Mouse (Mus musculus) MEL (cell line): ENCODE results near the gene Secisbp2. TPM values are rescaled to one million over a fixed set of nuclear protein-coding genes. Genes with fewer than 3 reads are reported as not detected.

Experiments used
- DNase-seq: peaks from one replicate; pipeline ENCODE4 v3.0.0; 2011; ENCODE audit warnings: low read depth, low spot score
- H3K27ac ChIP-seq: 2 replicates; pipeline ENCODE4 v1.5.1; 2012; ENCODE audit warnings: low read depth, mild to moderate bottlenecking, control low read depth, low read length, moderate library complexity; ENCODE audit not compliant: control insufficient read depth
- H3K27me3 ChIP-seq, 2 experiments: fragments of 150-350 bp in 1 of 2; sonication (generic) in 1 of 2; 2 replicates each; pipeline ENCODE4 v1.6.1; 2012; ENCODE audit warnings: low read length in 2 of 2, mild to moderate bottlenecking in 2 of 2, improper control_type of control experiment in 1 of 2, moderate library complexity in 1 of 2; ENCODE audit not compliant: insufficient read depth in 2 of 2, control insufficient read depth in 1 of 2
- H3K36me3 ChIP-seq, 2 experiments: 2 replicates each; pipeline ENCODE4 v1.6.1; 2012 to 2014; ENCODE audit warnings: low read length in 2 of 2, improper control_type of control experiment in 1 of 2, inconsistent platforms in 1 of 2, mild to moderate bottlenecking in 1 of 2; ENCODE audit not compliant: insufficient read depth in 2 of 2, control insufficient read depth in 1 of 2
- H3K4me1 ChIP-seq, 2 experiments: fragments of 150-350 bp in 1 of 2; sonication (generic) in 1 of 2; 2 replicates each; pipeline ENCODE4 v1.6.1; 2012; ENCODE audit warnings: low read length in 2 of 2, improper control_type of control experiment in 1 of 2, mild to moderate bottlenecking in 1 of 2; ENCODE audit not compliant: insufficient read depth in 2 of 2, control insufficient read depth in 1 of 2
- H3K4me3 ChIP-seq, 2 experiments: fragments of 150-350 bp in 1 of 2; sonication (generic) in 1 of 2; 2 replicates each; pipeline ENCODE4 v1.5.1; 2012; ENCODE audit warnings: low read depth in 2 of 2, low read length in 2 of 2, mild to moderate bottlenecking in 2 of 2, moderate library complexity in 2 of 2, control low read depth in 1 of 2, improper control_type of control experiment in 1 of 2; ENCODE audit not compliant: control insufficient read depth in 1 of 2, insufficient read depth in 1 of 2
- H3K79me2 ChIP-seq: 2 replicates; pipeline ENCODE4 v1.6.1; 2012; ENCODE audit warnings: mild to moderate bottlenecking, low read length, moderate library complexity; ENCODE audit not compliant: control insufficient read depth, poor library complexity, insufficient read depth
- H3K9ac ChIP-seq: 2 replicates; pipeline ENCODE4 v1.6.1; 2012; ENCODE audit warnings: low read depth, mild to moderate bottlenecking, control low read depth, low read length, moderate library complexity; ENCODE audit not compliant: control insufficient read depth, poor library complexity, severe bottlenecking
- H3K9me3 ChIP-seq: fragments of 150-350 bp; sonication (generic); replicated peaks from 2 replicates; pipeline ENCODE4 v1.6.1; 2012; ENCODE audit warnings: mild to moderate bottlenecking, low read length, improper control_type of control experiment, moderate library complexity; ENCODE audit not compliant: insufficient read depth
- BHLHE40 ChIP-seq: IDR thresholded peaks from 2 replicates; pipeline ENCODE4 v1.6.1; 2012; ENCODE audit warnings: low read depth, mild to moderate bottlenecking, inconsistent platforms, low read length, improper control_type of control experiment, borderline replicate concordance
- E2F4 ChIP-seq: IDR thresholded peaks from 2 replicates; pipeline ENCODE4 v1.6.1; 2011; ENCODE audit warnings: low read depth, low read length, improper control_type of control experiment, borderline replicate concordance
- ELF1 ChIP-seq: IDR thresholded peaks from 2 replicates; pipeline ENCODE4 v1.6.1; 2014; ENCODE audit warnings: low read depth, mild to moderate bottlenecking, inconsistent platforms, low read length, improper control_type of control experiment, moderate library complexity
- EP300 ChIP-seq, 2 experiments: IDR thresholded peaks; 2 replicates each; pipeline ENCODE4 v1.6.1; 2011; ENCODE audit warnings: improper control_type of control experiment in 2 of 2, low read length in 2 of 2, low read depth in 1 of 2, mild to moderate bottlenecking in 1 of 2
- GABPA ChIP-seq: IDR thresholded peaks from 2 replicates; pipeline ENCODE4 v1.6.1; 2012; ENCODE audit warnings: low read depth, mild to moderate bottlenecking, inconsistent platforms, low read length, improper control_type of control experiment, moderate library complexity
- HCFC1 ChIP-seq: IDR thresholded peaks from 2 replicates; pipeline ENCODE4 v1.6.1; 2012; ENCODE audit warnings: low read depth, mild to moderate bottlenecking, inconsistent platforms, low read length, improper control_type of control experiment, moderate library complexity
- MAFK ChIP-seq: IDR thresholded peaks from 2 replicates; pipeline ENCODE4 v1.6.1; 2011; ENCODE audit warnings: low read depth, mild to moderate bottlenecking, low read length, improper control_type of control experiment, borderline replicate concordance
- MAX ChIP-seq: IDR thresholded peaks from 2 replicates; pipeline ENCODE4 v1.6.1; 2011; ENCODE audit warnings: low read length, improper control_type of control experiment
- MAZ ChIP-seq: IDR thresholded peaks from 2 replicates; pipeline ENCODE4 v1.6.1; 2012; ENCODE audit warnings: low read depth, mild to moderate bottlenecking, inconsistent platforms, low read length, improper control_type of control experiment
- MEF2A ChIP-seq: IDR thresholded peaks from 2 replicates; pipeline ENCODE4 v1.6.1; 2014; ENCODE audit warnings: low read depth, mild to moderate bottlenecking, inconsistent platforms, low read length, improper control_type of control experiment; ENCODE audit not compliant: poor library complexity, insufficient replicate concordance, severe bottlenecking; ENCODE audit errors: extremely low read depth
- MXI1 ChIP-seq: IDR thresholded peaks from 2 replicates; pipeline ENCODE4 v1.6.1; 2011; ENCODE audit warnings: mild to moderate bottlenecking, low read depth, low read length, improper control_type of control experiment
- POLR2A ChIP-seq, 2 experiments: IDR thresholded peaks; 2 replicates each; pipeline ENCODE4 v1.6.1; 2011 to 2012; ENCODE audit warnings: low read length in 2 of 2, mild to moderate bottlenecking in 2 of 2, control low read depth in 1 of 2, improper control_type of control experiment in 1 of 2, low read depth in 1 of 2, moderate library complexity in 1 of 2; ENCODE audit not compliant: control insufficient read depth in 1 of 2, insufficient read depth in 1 of 2, poor library complexity in 1 of 2
- POLR2AphosphoS2 ChIP-seq: IDR thresholded peaks from 2 replicates; pipeline ENCODE4 v1.6.1; 2011; ENCODE audit warnings: low read length, improper control_type of control experiment
- SIN3A ChIP-seq: IDR thresholded peaks from 2 replicates; pipeline ENCODE4 v1.6.1; 2012; ENCODE audit warnings: low read length, improper control_type of control experiment, inconsistent platforms
- TAL1 ChIP-seq: IDR thresholded peaks from 2 replicates; pipeline ENCODE4 v1.6.1; 2012; ENCODE audit warnings: mild to moderate bottlenecking, inconsistent platforms, low read length, moderate library complexity, mixed read lengths
- TBP ChIP-seq: IDR thresholded peaks from 2 replicates; pipeline ENCODE4 v1.8.0; 2011; ENCODE audit warnings: low read depth, low read length, improper control_type of control experiment
- USF2 ChIP-seq, 2 experiments: IDR thresholded peaks; 2 replicates each; pipeline ENCODE4 v1.6.1; 2011 to 2012; ENCODE audit warnings: improper control_type of control experiment in 2 of 2, low read length in 2 of 2, borderline replicate concordance in 1 of 2, inconsistent platforms in 1 of 2, low read depth in 1 of 2, mild to moderate bottlenecking in 1 of 2; ENCODE audit not compliant: insufficient read depth in 1 of 2
- ZC3H11A ChIP-seq: IDR thresholded peaks from 2 replicates; pipeline ENCODE4 v1.6.1; 2012; ENCODE audit warnings: low read depth, mild to moderate bottlenecking, inconsistent platforms, low read length, improper control_type of control experiment
- ZKSCAN1 ChIP-seq: IDR thresholded peaks from 2 replicates; pipeline ENCODE4 v1.6.1; 2012; ENCODE audit warnings: low read depth, mild to moderate bottlenecking, inconsistent platforms, low read length, improper control_type of control experiment, moderate library complexity
- ZMIZ1 ChIP-seq: IDR thresholded peaks from 2 replicates; pipeline ENCODE4 v1.6.1; 2012; ENCODE audit warnings: low read depth, mild to moderate bottlenecking, inconsistent platforms, low read length, improper control_type of control experiment, moderate library complexity
- ZNF384 ChIP-seq: IDR thresholded peaks from 2 replicates; pipeline ENCODE4 v1.6.1; 2012; ENCODE audit warnings: low read depth, mild to moderate bottlenecking, inconsistent platforms, low read length, improper control_type of control experiment
- polyA plus RNA-seq, 2 experiments: library from polyadenylated mRNA; stranded (reverse) in 1 of 2; unstranded in 1 of 2; fragments of >175 nt in 1 of 2; fragments of >200 nt in 1 of 2; gene quantifications; 2 replicates each; pipeline versions ENCODE4 v1.2.1 to v1.2.4; 2012; ENCODE audit warnings: low replicate concordance in 2 of 2, low read depth in 1 of 2; ENCODE audit not compliant: insufficient read length in 2 of 2, insufficient read depth in 1 of 2, missing spikeins in 1 of 2
- total RNA-seq: library from RNA; depleted of rRNA; stranded (reverse); fragments of 300-350 nt; gene quantifications from 2 replicates; pipeline ENCODE4 v1.2.3, GENCODE M21; 2012; rRNA removed

Gene Secisbp2
- total and polyA plus RNA-seq, 3 experiments: 26.0 to 76.4 (median 28.5) TPM

- no peak overlapping the region for H3K9ac ChIP-seq
- TF ChIP-seq ZMIZ1: no peak
- TF ChIP-seq USF2 (IDR thresholded peaks at IDR 0.05; ENCODE audit: borderline replicate concordance in 1 of 2, insufficient read depth in 1 of 2, low read depth in 1 of 2, low read length in 2 of 2): no peak
- no peak for TF ChIP-seq ZKSCAN1
- no peak for TF ChIP-seq GABPA
- TF ChIP-seq ELF1: no peak
- TF ChIP-seq E2F4: no peak
- TF ChIP-seq POLR2A (IDR thresholded peaks at IDR 0.05; ENCODE audit: control insufficient read depth in 1 of 2, insufficient read depth in 1 of 2, low read depth in 1 of 2, low read length in 2 of 2, poor library complexity in 1 of 2): no peak
- TF ChIP-seq MAFK: no peak
- no peak for TF ChIP-seq MEF2A
- TF ChIP-seq HCFC1: no peak
- no peak for TF ChIP-seq MAZ
- no peak for TF ChIP-seq TAL1
- TF ChIP-seq MXI1: no peak
- no peak for TF ChIP-seq EP300 (IDR thresholded peaks at IDR 0.05; ENCODE audit: low read depth in 1 of 2, low read length in 2 of 2)
- no peak for TF ChIP-seq MAX
- TF ChIP-seq ZC3H11A: no peak
- H3K4me1 ChIP-seq: peaks cover 12 to 38% of the 10 kb centered on the region in 2 experiments
- H3K9me3 ChIP-seq: no peaks in the 10 kb centered on the region
- no peak for DNase-seq
- peaks cover 8% of the 10 kb centered on the region for H3K79me2 ChIP-seq
- H3K27ac ChIP-seq: no peak overlapping the region
- H3K27me3 ChIP-seq: no peaks in the 10 kb centered on the region
- peaks cover 0 to 29% of the 10 kb centered on the region in 2 experiments; a peak in 3 of 4 replicates for H3K36me3 ChIP-seq
- no peak overlapping the region for H3K4me3 ChIP-seq
Measured at GRCm38 (mm10) chr13:51731474-51731873, 80.0 kb downstream of the Secisbp2 start.

DNA sequence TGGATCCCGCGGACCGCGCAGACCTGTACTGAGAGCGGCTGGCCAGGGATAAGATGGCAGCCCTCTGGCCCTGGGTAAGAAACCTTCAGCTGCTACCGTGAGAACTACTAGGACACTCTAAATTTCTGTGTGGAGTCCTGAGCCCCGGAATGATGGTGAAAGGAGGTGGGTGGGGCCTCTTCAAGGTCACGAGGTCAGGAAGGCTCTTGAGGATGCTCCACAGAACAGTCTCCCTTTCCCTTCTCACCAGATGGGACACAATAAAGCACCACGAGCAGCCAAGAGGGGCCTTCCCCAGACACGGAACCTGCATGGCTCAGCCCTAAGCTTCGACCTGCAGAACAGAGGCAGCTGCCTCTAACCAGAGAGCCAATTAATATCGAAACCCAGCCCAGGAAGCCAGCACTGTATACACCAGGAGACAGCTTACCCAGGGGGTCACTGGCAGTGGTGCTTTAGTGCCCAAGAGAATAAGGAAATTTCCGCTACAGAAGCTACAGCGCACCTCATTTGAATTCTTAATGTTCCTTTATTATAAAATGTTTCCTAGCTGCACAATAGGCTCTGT is 80.7 kb downstream of the Secisbp2 start:
- Histone ChIP-seq H3K9me3 (no peaks in the 10 kb centered on the region), H3K79me2 (peaks cover 11% of the 10 kb centered on the region), H3K27me3 (no peaks in the 10 kb centered on the region), H3K4me1 (peaks cover 12 to 40% of the 10 kb centered on the region in 2 experiments), H3K9ac (no peak overlapping the region), H3K36me3 (peaks cover 0 to 29% of the 10 kb centered on the region in 2 experiments; a peak in 3 of 4 replicates), H3K4me3 (no peak overlapping the region), H3K27ac (no peak overlapping the region)
- DNase-seq: no peak
- TF ChIP-seq ZNF384 (no peak), SIN3A (no peak), POLR2A (IDR thresholded peaks at IDR 0.05; ENCODE audit: control insufficient read depth in 1 of 2, insufficient read depth in 1 of 2, low read depth in 1 of 2, low read length in 2 of 2, poor library complexity in 1 of 2) (no peak), MAZ (no peak), BHLHE40 (no peak), TBP (no peak), POLR2AphosphoS2 (no peak)

Other genes with a start within 250 kb of the Secisbp2 start
- gene S1pr3, start 243.1 kb upstream of the Secisbp2 start, total RNA-seq: not detected in 2 replicates
- not detected for gene S1pr3, start 243.1 kb upstream of the Secisbp2 start, polyA plus RNA-seq
- gene Shc3, start 82.3 kb upstream of the Secisbp2 start, total RNA-seq: not detected in 2 replicates
- not detected for gene Shc3, start 82.3 kb upstream of the Secisbp2 start, polyA plus RNA-seq
- gene Cks2, start 6.5 kb upstream of the Secisbp2 start, total RNA-seq: 297 and 388 TPM in 2 replicates
- 100 to 1,000 TPM; 243 to 846 TPM for gene Cks2, start 6.5 kb upstream of the Secisbp2 start, polyA plus RNA-seq
- gene Sema4d, start 142.1 kb downstream of the Secisbp2 start, total RNA-seq: 6.9 and 8.2 TPM in 2 replicates
- gene Sema4d, start 142.1 kb downstream of the Secisbp2 start, polyA plus RNA-seq: 10 to 100 TPM in 1 of 2 experiments, not detected in 1; 20.3 TPM
- gene Gadd45g, start 195.0 kb downstream of the Secisbp2 start, total RNA-seq: 7.2 and 9.2 TPM in 2 replicates
- gene Gadd45g, start 195.0 kb downstream of the Secisbp2 start, polyA plus RNA-seq: 10 to 100 TPM in 1 of 2 experiments, not detected in 1; 11.0 TPM